ENCODE assay signal across 17 mouse cellular contexts in the genomic region with DNA sequence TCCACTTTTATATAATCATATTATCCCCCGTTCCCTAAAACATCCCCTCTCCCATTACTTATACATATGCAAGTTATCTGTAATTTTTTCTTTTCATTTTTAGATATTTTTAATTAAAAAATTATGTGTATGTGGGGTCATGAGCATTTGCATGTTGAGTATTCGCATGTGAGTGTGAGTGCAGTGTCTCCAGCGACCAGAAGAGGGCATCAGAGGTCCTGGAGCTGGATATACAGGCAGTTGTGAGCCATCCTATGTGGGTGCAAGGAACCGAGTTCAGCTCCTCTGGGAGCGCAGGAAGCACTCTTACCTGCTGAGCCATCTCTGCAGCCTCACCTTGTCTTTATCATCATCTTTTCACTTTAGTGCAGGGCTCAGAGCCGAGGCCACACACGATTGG. TPM values are rescaled to one million over a fixed set of nuclear protein-coding genes. Genes with fewer than 3 reads are reported as not detected.
DNase-seq lines count a peak whose midpoint lies in the region; ATAC-seq and TF ChIP-seq lines count a peak whose summit lies in the region.
"Had no signal": no experiment of that assay in that cellular context is flagged by ENCODE, and none has a peak within 500 bp of the region (broad histone marks: within the 10 kb centered on the region; RNA-seq: fewer than 3 reads in every experiment).

No protein-coding gene starts in this region.

- H3K9me3 ChIP-seq in hindbrain, postnatal 0 days (ENCODE audit: low read length) = no peaks in the 10 kb centered on the region
- 0 out of 2 replicates have a peak, but pooled peaks cover 3% of the 10 kb centered on the region for H3K9me3 ChIP-seq in hindbrain, embryonic 16.5 days (ENCODE audit: control insufficient read depth, low read length)
- H3K9me3 ChIP-seq in midbrain, postnatal 0 days (ENCODE audit: low read length) = no peaks in the 10 kb centered on the region
- no peaks in the 10 kb centered on the region for H3K9me3 ChIP-seq in midbrain, embryonic 15.5 days
- H3K9me3 ChIP-seq in E14TG2a.4 (ENCODE audit: low read length) = no peaks in the 10 kb centered on the region
- H3K9me3 ChIP-seq: heart, embryonic 10.5 days; neural tube, embryonic 13.5 days had no signal

- no peaks in the 10 kb centered on the region for H3K4me1 ChIP-seq in hindbrain, postnatal 0 days (ENCODE audit: insufficient read depth, low read length)
- H3K4me1 ChIP-seq in hindbrain, embryonic 16.5 days (ENCODE audit: control insufficient read depth, insufficient read depth, low read depth, low read length) = no peaks in the 10 kb centered on the region
- no peaks in the 10 kb centered on the region for H3K4me1 ChIP-seq in midbrain, postnatal 0 days (ENCODE audit: insufficient read depth, low read length)
- no peaks in the 10 kb centered on the region for H3K4me1 ChIP-seq in midbrain, embryonic 15.5 days
- no peaks in the 10 kb centered on the region; the same call in 1 of the 2 replicates for H3K4me1 ChIP-seq in E14TG2a.4 (replicated peaks; ENCODE audit: low read depth, low read length)
- H3K4me1 ChIP-seq: limb, embryonic 13.5 days; neural tube, embryonic 13.5 days had no signal

- no peak overlapping the region for H3K27ac ChIP-seq in hindbrain, postnatal 0 days
- H3K27ac ChIP-seq in hindbrain, embryonic 16.5 days (ENCODE audit: low read depth, low read length) = no peak overlapping the region
- H3K27ac ChIP-seq in midbrain, postnatal 0 days (ENCODE audit: low read depth, low read length) = no peak overlapping the region
- no peak overlapping the region for H3K27ac ChIP-seq in midbrain, embryonic 15.5 days
- H3K27ac ChIP-seq: heart, embryonic 10.5 days; hindbrain, embryonic 14.5 days; limb, embryonic 13.5 days; neural tube, embryonic 13.5 days had no signal

- WGBS in hindbrain, postnatal 0 days = 89% methylated on average over 7 of the region's 7 CpGs
- WGBS in hindbrain, embryonic 16.5 days = 85% methylated on average over 7 of the region's 7 CpGs
- WGBS in midbrain, postnatal 0 days = 89% methylated on average over 7 of the region's 7 CpGs
- WGBS in midbrain, embryonic 15.5 days = 89% methylated on average over 7 of the region's 7 CpGs

- H3K36me3 ChIP-seq in hindbrain, postnatal 0 days (ENCODE audit: insufficient read depth, low read length) = no peaks in the 10 kb centered on the region
- no peaks in the 10 kb centered on the region for H3K36me3 ChIP-seq in hindbrain, embryonic 16.5 days (ENCODE audit: control insufficient read depth, insufficient read depth, low read length)
- no peaks in the 10 kb centered on the region for H3K36me3 ChIP-seq in midbrain, postnatal 0 days (ENCODE audit: insufficient read depth, low read length)
- no peaks in the 10 kb centered on the region for H3K36me3 ChIP-seq in midbrain, embryonic 15.5 days (replicated peaks)
- no peaks in the 10 kb centered on the region for H3K36me3 ChIP-seq in E14TG2a.4 (ENCODE audit: insufficient read depth, low read length)
- H3K36me3 ChIP-seq: heart, embryonic 10.5 days; limb, embryonic 13.5 days; neural tube, embryonic 13.5 days had no signal

- H3K4me2 ChIP-seq in hindbrain, postnatal 0 days (ENCODE audit: low read depth, low read length) = no peak overlapping the region
- no peak overlapping the region for H3K4me2 ChIP-seq in hindbrain, embryonic 16.5 days (ENCODE audit: low read length)
- no peak overlapping the region for H3K4me2 ChIP-seq in midbrain, postnatal 0 days (ENCODE audit: low read depth, low read length, poor library complexity, severe bottlenecking)
- H3K4me2 ChIP-seq in midbrain, embryonic 15.5 days = no peak overlapping the region
- H3K4me2 ChIP-seq: hindbrain, embryonic 14.5 days; limb, embryonic 13.5 days; neural tube, embryonic 13.5 days had no signal

- TF ChIP-seq CTCF in hindbrain, postnatal 0 days (IDR thresholded peaks at IDR 0.05; ENCODE audit: low read depth) = peak; percentile 25; the same call in 1 of the 2 replicates
- 0 out of 2 replicates have a peak, but pooled peaks have one; percentile 4 for TF ChIP-seq CTCF in midbrain, postnatal 0 days (IDR thresholded peaks at IDR 0.05)
- peak; percentile 58 for TF ChIP-seq CTCF in E14TG2a.4 (conservative IDR thresholded peaks at IDR 0.05; ENCODE audit: low read length)

- DNase-seq in hindbrain, postnatal 0 days (ENCODE audit: low spot score) = no peak
- DNase-seq in midbrain, postnatal 0 days (ENCODE audit: low spot score) = no peak
- DNase-seq in ZHBTc4 (ENCODE audit: low read depth, low spot score) = peak; percentile 33
- DNase-seq in cerebellum, adult 9-10 months = no peak
- no peak for DNase-seq in spleen, postnatal 4 days (ENCODE audit: low spot score in 2 of 2)
- DNase-seq: adrenal gland, postnatal 10 days; gastrocnemius, postnatal 14 days; heart, postnatal 14 days had no signal

- no peaks in the 10 kb centered on the region for H3K27me3 ChIP-seq in hindbrain, postnatal 0 days (ENCODE audit: insufficient read depth, low read length)
- no peaks in the 10 kb centered on the region for H3K27me3 ChIP-seq in hindbrain, embryonic 16.5 days (replicated peaks; ENCODE audit: control insufficient read depth, insufficient read depth, low read length)
- H3K27me3 ChIP-seq in midbrain, postnatal 0 days (ENCODE audit: insufficient read depth, low read length) = no peaks in the 10 kb centered on the region
- no peaks in the 10 kb centered on the region for H3K27me3 ChIP-seq in midbrain, embryonic 15.5 days (replicated peaks)
- peaks cover 37% of the 10 kb centered on the region for H3K27me3 ChIP-seq in E14TG2a.4 (ENCODE audit: insufficient read depth, low read length)
- H3K27me3 ChIP-seq: limb, embryonic 13.5 days; neural tube, embryonic 13.5 days had no signal

- H3K4me3 ChIP-seq in hindbrain, postnatal 0 days (ENCODE audit: low read length) = no peak overlapping the region
- H3K4me3 ChIP-seq in hindbrain, embryonic 16.5 days (ENCODE audit: low read length) = no peak overlapping the region
- H3K4me3 ChIP-seq in midbrain, postnatal 0 days (ENCODE audit: low read depth, low read length) = no peak overlapping the region
- no peak overlapping the region for H3K4me3 ChIP-seq in midbrain, embryonic 15.5 days
- H3K4me3 ChIP-seq in E14TG2a.4 (replicated peaks; ENCODE audit: low read length) = no peak overlapping the region
- H3K4me3 ChIP-seq: heart, embryonic 10.5 days; limb, embryonic 13.5 days; neural tube, embryonic 13.5 days had no signal

- H3K9ac ChIP-seq in hindbrain, postnatal 0 days (replicated peaks; ENCODE audit: low read length) = no peak overlapping the region
- H3K9ac ChIP-seq in hindbrain, embryonic 16.5 days (ENCODE audit: low read depth, low read length) = no peak overlapping the region
- no peak overlapping the region for H3K9ac ChIP-seq in midbrain, postnatal 0 days (replicated peaks; ENCODE audit: low read length, poor library complexity, severe bottlenecking)
- no peak overlapping the region for H3K9ac ChIP-seq in midbrain, embryonic 15.5 days
- H3K9ac ChIP-seq: hindbrain, embryonic 14.5 days; limb, embryonic 13.5 days; neural tube, embryonic 13.5 days had no signal

- ATAC-seq in hindbrain, postnatal 0 days = no peak
- no peak for ATAC-seq in hindbrain, embryonic 16.5 days
- no peak for ATAC-seq in midbrain, postnatal 0 days (ENCODE audit: low FRiP score)
- no peak for ATAC-seq in midbrain, embryonic 15.5 days (replicated peaks)

RNA-seq across cellular contexts. Expression of a gene that starts 29.4 kb away (rescaled TPM):
- total RNA-seq in hindbrain, postnatal 0 days (2014; rRNA removed) = 0.07 and 0.16 TPM in 2 replicates
- 0.25 and 0.29 TPM in 2 replicates for polyA plus RNA-seq in hindbrain, postnatal 0 days (2015; fragmentation: Nextera tagmentation; extraction: Ambion mirVana)
- 0.20 and 0.29 TPM in 2 replicates for polyA plus RNA-seq in hindbrain, embryonic 16.5 days (2015; fragmentation: Nextera tagmentation; extraction: Ambion mirVana)
- 0.09 and 0.60 TPM in 2 replicates for total RNA-seq in midbrain, postnatal 0 days (2014; rRNA removed)
- polyA plus RNA-seq in midbrain, postnatal 0 days (2015; fragmentation: Nextera tagmentation; extraction: Ambion mirVana) = 0.47 and 0.52 TPM in 2 replicates
- 0.13 and 0.15 TPM in 2 replicates for polyA plus RNA-seq in midbrain, embryonic 15.5 days (2015; fragmentation: Nextera tagmentation; extraction: Ambion mirVana)
- total RNA-seq: megakaryocyte-erythroid progenitor cell, adult 5-6 weeks; monocyte, adult 5-6 weeks had no signal
- polyA plus RNA-seq: neural tube, embryonic 13.5 days had no signal

Comparison
In these comparisons a context has a peak if more than half of its experiments do, and no peak if none do; other contexts are left out.
1. CTCF ChIP-seq: peak in every context shown above with its lines; median percentile 58 in E14TG2a.4; 25 in hindbrain, postnatal 0 days; 4 in midbrain, postnatal 0 days.